Mouse (Mus musculus): ENCODE measurements around the gene Cmip. TPM values are rescaled to one million over a fixed set of nuclear protein-coding genes. Genes with fewer than 3 reads are reported as not detected.

The Cmip gene
- polyA plus RNA-seq, 1 experiment: 92.3 TPM

GRCm38 (mm10) chr8:117240326-117240725, 16.5 kb upstream of the Cmip start:
- TF ChIP-seq GATA1 (IDR thresholded peaks at IDR 0.05; ENCODE audit: borderline replicate concordance, low read length) (no peak), FLI1 (IDR thresholded peaks at IDR 0.05; ENCODE audit: low read length) (no peak)
- no peaks in the 10 kb centered on the region for H3K36me3 ChIP-seq (replicated peaks; ENCODE audit: low read length)
- H3K4me3 ChIP-seq (replicated peaks): no peak overlapping the region
- peaks cover 17% of the 10 kb centered on the region for H3K4me1 ChIP-seq
- H3K9me3 ChIP-seq: peaks cover 5% of the 10 kb centered on the region
- peaks cover 18% of the 10 kb centered on the region for H3K27me3 ChIP-seq (replicated peaks)

- H3K9me3 ChIP-seq: peaks cover 5% of the 10 kb centered on the region
- peaks cover 15% of the 10 kb centered on the region for H3K27me3 ChIP-seq (replicated peaks)
- peaks cover 20% of the 10 kb centered on the region for H3K4me1 ChIP-seq
- H3K36me3 ChIP-seq (replicated peaks; ENCODE audit: low read length): no peaks in the 10 kb centered on the region
- H3K4me3 ChIP-seq (replicated peaks): no peak overlapping the region
- TF ChIP-seq GATA1 (IDR thresholded peaks at IDR 0.05; ENCODE audit: borderline replicate concordance, low read length) (no peak), FLI1 (IDR thresholded peaks at IDR 0.05; ENCODE audit: low read length) (no peak)
Observed at GRCm38 (mm10) chr8:117240841-117241494, 15.9 kb upstream of the Cmip start.

GRCm38 (mm10) chr8:117241848-117242247, 15.0 kb upstream of the Cmip start:
- Histone ChIP-seq H3K27me3 (replicated peaks) (peaks cover 15% of the 10 kb centered on the region), H3K4me1 (peaks cover 20% of the 10 kb centered on the region), H3K36me3 (replicated peaks; ENCODE audit: low read length) (no peaks in the 10 kb centered on the region), H3K9me3 (peaks cover under 1% of the 10 kb centered on the region; the same call in 1 of the 2 replicates), H3K4me3 (replicated peaks) (no peak overlapping the region)
- TF ChIP-seq FLI1 (IDR thresholded peaks at IDR 0.05; ENCODE audit: low read length) (no peak), GATA1 (IDR thresholded peaks at IDR 0.05; ENCODE audit: borderline replicate concordance, low read length) (no peak)

- H3K36me3 ChIP-seq (replicated peaks; ENCODE audit: low read length): no peaks in the 10 kb centered on the region
- no peak overlapping the region for H3K4me3 ChIP-seq (replicated peaks)
- H3K9me3 ChIP-seq: no peaks in the 10 kb centered on the region
- H3K4me1 ChIP-seq: peaks cover 20% of the 10 kb centered on the region
- no peak for TF ChIP-seq GATA1 (IDR thresholded peaks at IDR 0.05; ENCODE audit: borderline replicate concordance, low read length)
- TF ChIP-seq FLI1 (IDR thresholded peaks at IDR 0.05; ENCODE audit: low read length): no peak
- peaks cover 15% of the 10 kb centered on the region for H3K27me3 ChIP-seq (replicated peaks)
Observed at GRCm38 (mm10) chr8:117242286-117242685, 14.6 kb upstream of the Cmip start.

GRCm38 (mm10) chr8:117244601-117245000, 12.3 kb upstream of the Cmip start:
- Histone ChIP-seq H3K4me3 (replicated peaks) (no peak overlapping the region), H3K36me3 (replicated peaks; ENCODE audit: low read length) (no peaks in the 10 kb centered on the region), H3K9me3 (peaks cover 3% of the 10 kb centered on the region; the same call in 1 of the 2 replicates), H3K4me1 (peaks cover 37% of the 10 kb centered on the region), H3K27me3 (replicated peaks) (peaks cover 3% of the 10 kb centered on the region)
- TF ChIP-seq FLI1 (IDR thresholded peaks at IDR 0.05; ENCODE audit: low read length) (no peak), GATA1 (IDR thresholded peaks at IDR 0.05; ENCODE audit: borderline replicate concordance, low read length) (no peak)

- no peak for TF ChIP-seq GATA1 (IDR thresholded peaks at IDR 0.05; ENCODE audit: borderline replicate concordance, low read length)
- TF ChIP-seq FLI1 (IDR thresholded peaks at IDR 0.05; ENCODE audit: low read length): no peak
- Histone ChIP-seq H3K27me3 (replicated peaks) (peaks cover 3% of the 10 kb centered on the region), H3K4me3 (replicated peaks) (peak overlapping the region; percentile 2), H3K36me3 (replicated peaks; ENCODE audit: low read length) (no peaks in the 10 kb centered on the region), H3K9me3 (peaks cover 4% of the 10 kb centered on the region; the same call in 1 of the 2 replicates), H3K4me1 (peaks cover 49% of the 10 kb centered on the region)
Observed at GRCm38 (mm10) chr8:117248341-117248740, 8.5 kb upstream of the Cmip start.

- TF ChIP-seq GATA1 (IDR thresholded peaks at IDR 0.05; ENCODE audit: borderline replicate concordance, low read length) (no peak), FLI1 (IDR thresholded peaks at IDR 0.05; ENCODE audit: low read length) (no peak)
- H3K4me1 ChIP-seq: peaks cover 63% of the 10 kb centered on the region
- peaks cover 4% of the 10 kb centered on the region; the same call in 1 of the 2 replicates for H3K9me3 ChIP-seq
- no peaks in the 10 kb centered on the region for H3K27me3 ChIP-seq (replicated peaks)
- no peak overlapping the region for H3K4me3 ChIP-seq (replicated peaks)
- no peaks in the 10 kb centered on the region for H3K36me3 ChIP-seq (replicated peaks; ENCODE audit: low read length)
Observed at GRCm38 (mm10) chr8:117251086-117251681, 5.7 kb upstream of the Cmip start.

GRCm38 (mm10) chr8:117252650-117253049, 4.2 kb upstream of the Cmip start:
- TF ChIP-seq GATA1 (IDR thresholded peaks at IDR 0.05; ENCODE audit: borderline replicate concordance, low read length) (no peak), FLI1 (IDR thresholded peaks at IDR 0.05; ENCODE audit: low read length) (no peak)
- Histone ChIP-seq H3K4me1 (peaks cover 61% of the 10 kb centered on the region), H3K27me3 (replicated peaks) (no peaks in the 10 kb centered on the region), H3K9me3 (peaks cover 4% of the 10 kb centered on the region; the same call in 1 of the 2 replicates), H3K4me3 (replicated peaks) (peak overlapping the region; percentile 82), H3K36me3 (replicated peaks; ENCODE audit: low read length) (no peaks in the 10 kb centered on the region)

GRCm38 (mm10) chr8:117253390-117254269, 3.2 kb upstream of the Cmip start:
- H3K4me1 ChIP-seq: peaks cover 57% of the 10 kb centered on the region
- no peak for TF ChIP-seq FLI1 (IDR thresholded peaks at IDR 0.05; ENCODE audit: low read length)
- no peak for TF ChIP-seq GATA1 (IDR thresholded peaks at IDR 0.05; ENCODE audit: borderline replicate concordance, low read length)
- no peaks in the 10 kb centered on the region for H3K27me3 ChIP-seq (replicated peaks)
- H3K36me3 ChIP-seq (replicated peaks; ENCODE audit: low read length): peaks cover 3% of the 10 kb centered on the region
- no peak overlapping the region for H3K4me3 ChIP-seq (replicated peaks)
- H3K9me3 ChIP-seq: peaks cover 4% of the 10 kb centered on the region; the same call in 1 of the 2 replicates
